16 mouse cellular contexts compared by ENCODE assay signal in the genomic region with DNA sequence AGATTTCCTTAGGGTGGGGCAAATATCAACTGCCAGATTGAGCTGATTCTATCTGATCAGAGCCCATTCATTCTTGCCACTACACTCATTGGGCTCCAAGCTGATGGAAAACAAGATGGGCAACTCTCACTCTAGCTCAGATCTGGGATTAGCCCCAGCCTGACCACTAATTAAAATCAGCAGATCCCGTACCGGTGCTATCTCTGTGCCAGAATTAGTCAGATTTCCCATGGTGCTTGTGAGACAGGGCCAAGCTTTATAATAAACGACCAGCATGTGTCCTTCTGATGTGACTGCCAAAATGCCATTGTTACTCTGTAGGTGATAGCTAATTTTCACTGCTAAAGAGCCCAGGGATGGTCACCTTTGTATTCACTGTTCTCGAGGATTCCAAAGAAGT. TPM values are rescaled to one million over a fixed set of nuclear protein-coding genes. Genes with fewer than 3 reads are reported as not detected.
"Had no signal": no experiment of that assay in that cellular context is flagged by ENCODE, and none has a peak within 500 bp of the region (broad histone marks: within the 10 kb centered on the region; RNA-seq: fewer than 3 reads in every experiment).

No protein-coding gene starts in this region.

- H3K9ac ChIP-seq: limb, embryonic 12.5 days; liver, embryonic 13.5 days; liver, postnatal 0 days; neural tube, embryonic 12.5 days; stomach, embryonic 15.5 days had no signal

- H3K9me3 ChIP-seq: limb, embryonic 12.5 days; liver, embryonic 13.5 days; neural tube, embryonic 12.5 days; stomach, embryonic 15.5 days had no signal

- H3K4me3 ChIP-seq: left cerebral cortex, adult 2 months; limb, embryonic 12.5 days; liver, embryonic 13.5 days; neural tube, embryonic 12.5 days; stomach, embryonic 15.5 days had no signal

- H3K36me3 ChIP-seq: limb, embryonic 12.5 days; liver, embryonic 13.5 days; neural tube, embryonic 12.5 days; stomach, embryonic 15.5 days had no signal

- H3K27me3 ChIP-seq: limb, embryonic 12.5 days; liver, embryonic 13.5 days; neural tube, embryonic 12.5 days; stomach, embryonic 15.5 days had no signal

- ATAC-seq: liver, postnatal 0 days had no signal

- DNase-seq: kidney, adult 8-10 months; kidney, postnatal 25 days; liver; liver, embryonic 13.5 days; liver, postnatal 0 days; midbrain, embryonic 14.5 days; right cerebral cortex, postnatal 14 days; thymus, adult 2 months; thymus, postnatal 25 days had no signal

- H3K4me1 ChIP-seq: liver, embryonic 13.5 days; stomach, embryonic 15.5 days had no signal

- H3K27ac ChIP-seq: left cerebral cortex, adult 2 months; limb, embryonic 12.5 days; liver, embryonic 13.5 days; neural tube, embryonic 12.5 days; stomach, embryonic 15.5 days had no signal

- H3K4me2 ChIP-seq: limb, embryonic 12.5 days; liver, embryonic 13.5 days; neural tube, embryonic 12.5 days; stomach, embryonic 15.5 days had no signal

RNA-seq across cellular contexts. Expression of a gene that starts 31.5 kb away (rescaled TPM):
- total RNA-seq: megakaryocyte progenitor cell, adult 5-6 weeks; monocyte, adult 5-6 weeks; neutrophil, adult 5-6 weeks had no signal
